Mouse (Mus musculus): ENCODE results near the gene Slc2a9.
A peak's percentile ranks its signal among the peaks of the same experiment; 100 is the strongest.

DNA sequence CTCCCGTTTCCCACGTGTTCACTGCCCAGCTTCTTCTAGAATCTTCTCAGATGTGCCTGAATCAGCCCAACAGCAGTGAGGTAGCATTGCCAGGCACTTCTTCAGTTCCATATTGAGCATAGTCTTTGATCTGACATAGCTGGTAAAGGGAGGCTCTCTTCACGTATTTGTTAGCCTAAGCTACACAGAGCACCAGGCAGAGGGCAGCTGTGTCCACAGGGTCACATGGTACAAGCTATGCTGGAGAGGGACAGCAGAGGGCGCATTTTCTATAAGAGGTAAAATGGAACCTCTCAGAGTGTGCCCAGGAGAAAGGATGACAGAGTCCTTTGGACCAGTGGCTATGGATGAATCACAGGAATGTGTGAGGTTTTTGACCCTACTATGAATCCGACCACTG lies 194.1 kb downstream of the Slc2a9 start:
- TF ChIP-seq POLR2A (IDR thresholded peaks at IDR 0.05; ENCODE audit: insufficient read depth, low read depth, low read length), result no peak
- TF ChIP-seq CTCF (IDR thresholded peaks at IDR 0.05), result peak; percentile 71

Measured in heart, adult 2 months (tissue).